Comparison of ENCODE assay signal across 26 mouse cellular contexts in the genomic region with DNA sequence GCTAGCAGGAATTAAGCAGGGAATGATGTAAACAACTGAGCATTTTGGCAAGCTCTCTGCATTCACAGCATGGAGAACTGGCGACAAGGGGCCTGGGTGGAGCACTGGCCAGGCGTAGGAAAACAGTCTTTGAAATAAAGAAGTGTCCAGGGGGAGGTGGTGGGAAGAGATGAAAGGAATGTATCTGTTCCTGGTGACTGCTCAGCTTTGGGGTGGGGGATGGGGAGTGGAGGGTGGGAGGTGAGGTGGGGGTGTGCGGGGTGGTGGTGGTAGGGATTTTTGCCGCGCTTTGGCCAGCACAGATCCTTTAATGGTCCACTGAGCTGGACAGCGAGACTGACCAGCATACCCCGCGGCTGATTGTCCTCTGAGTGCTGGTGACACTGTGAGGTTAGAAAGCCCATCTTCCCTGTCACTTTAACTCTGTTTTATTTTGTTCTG. TPM values are rescaled to one million over a fixed set of nuclear protein-coding genes. Genes with fewer than 3 reads are reported as not detected.
DNase-seq lines count a peak whose midpoint lies in the region; ATAC-seq and TF ChIP-seq lines count a peak whose summit lies in the region.
"Had no signal": no experiment of that assay in that cellular context is flagged by ENCODE, and none has a peak within 500 bp of the region (broad histone marks: within the 10 kb centered on the region; RNA-seq: fewer than 3 reads in every experiment).

No protein-coding gene starts in this region.

- no peak for DNase-seq in forebrain, embryonic 10.5 days (ENCODE audit: extremely low spot score, low spot score)
- no peak for DNase-seq in hindbrain, postnatal 0 days (ENCODE audit: low spot score)
- DNase-seq in lung, embryonic 14.5 days: peak; percentile 51
- no peak for DNase-seq in lung, postnatal 0 days (ENCODE audit: low spot score)
- peak; percentile 18 for DNase-seq in brain, embryonic 14.5 days (ENCODE audit: low read depth)
- DNase-seq: adrenal gland, adult 2 months; cerebellum, adult 18-20 months; forebrain, postnatal 0 days; gastrocnemius, postnatal 14 days; heart, adult 2 months; kidney, postnatal 14 days; liver, postnatal 0 days; thymus, adult 2 months had no signal

- TF ChIP-seq CTCF in hindbrain, postnatal 0 days (IDR thresholded peaks at IDR 0.05; ENCODE audit: low read depth): no peak
- no peak for TF ChIP-seq CTCF in lung, embryonic 14.5 days (IDR thresholded peaks at IDR 0.05; ENCODE audit: low read depth)
- TF ChIP-seq CTCF in lung, postnatal 0 days (IDR thresholded peaks at IDR 0.05): no peak
- TF ChIP-seq CTCF in brain, embryonic 14.5 days (IDR thresholded peaks at IDR 0.05; ENCODE audit: borderline replicate concordance, extremely low read depth, insufficient read depth, insufficient read length): no peak

- no peaks in the 10 kb centered on the region for H3K36me3 ChIP-seq in forebrain, embryonic 10.5 days (replicated peaks)
- H3K36me3 ChIP-seq in forebrain, embryonic 15.5 days: no peaks in the 10 kb centered on the region
- H3K36me3 ChIP-seq in hindbrain, postnatal 0 days (ENCODE audit: insufficient read depth, low read length): no peaks in the 10 kb centered on the region
- no peaks in the 10 kb centered on the region for H3K36me3 ChIP-seq in hindbrain, embryonic 16.5 days (ENCODE audit: control insufficient read depth, insufficient read depth, low read length)
- no peaks in the 10 kb centered on the region for H3K36me3 ChIP-seq in lung, embryonic 14.5 days (ENCODE audit: insufficient read depth)
- no peaks in the 10 kb centered on the region for H3K36me3 ChIP-seq in lung, postnatal 0 days (ENCODE audit: insufficient read depth, low read length)
- H3K36me3 ChIP-seq: embryonic facial prominence, embryonic 10.5 days; hindbrain, embryonic 13.5 days; intestine, embryonic 15.5 days; limb, embryonic 12.5 days; neural tube, embryonic 15.5 days had no signal

- TF ChIP-seq EP300 in lung, postnatal 0 days (IDR thresholded peaks at IDR 0.05): no peak

- H3K4me2 ChIP-seq in forebrain, embryonic 15.5 days (replicated peaks): no peak overlapping the region
- 0 out of 2 replicates have a peak overlapping the region, but pooled peaks have one; percentile 10 for H3K4me2 ChIP-seq in hindbrain, postnatal 0 days (ENCODE audit: low read depth, low read length)
- H3K4me2 ChIP-seq in hindbrain, embryonic 16.5 days (ENCODE audit: low read length): no peak overlapping the region
- 0 out of 2 replicates have a peak overlapping the region, but pooled peaks have one; percentile 12 for H3K4me2 ChIP-seq in lung, embryonic 14.5 days
- no peak overlapping the region for H3K4me2 ChIP-seq in lung, postnatal 0 days (replicated peaks; ENCODE audit: low read depth, low read length)
- H3K4me2 ChIP-seq: hindbrain, embryonic 13.5 days; intestine, embryonic 15.5 days; limb, embryonic 12.5 days; liver, embryonic 11.5 days; midbrain, embryonic 11.5 days; neural tube, embryonic 15.5 days had no signal

- H3K4me1 ChIP-seq in forebrain, embryonic 10.5 days: peaks cover 23% of the 10 kb centered on the region
- H3K4me1 ChIP-seq in forebrain, embryonic 15.5 days: no peaks in the 10 kb centered on the region
- peaks cover 4% of the 10 kb centered on the region; the same call in 1 of the 2 replicates for H3K4me1 ChIP-seq in hindbrain, postnatal 0 days (ENCODE audit: insufficient read depth, low read length)
- H3K4me1 ChIP-seq in hindbrain, embryonic 16.5 days (ENCODE audit: control insufficient read depth, insufficient read depth, low read depth, low read length): peaks cover 3% of the 10 kb centered on the region; the same call in 1 of the 2 replicates
- no peaks in the 10 kb centered on the region for H3K4me1 ChIP-seq in lung, embryonic 14.5 days (ENCODE audit: insufficient read depth)
- H3K4me1 ChIP-seq in lung, postnatal 0 days (ENCODE audit: insufficient read depth, low read depth, low read length): no peaks in the 10 kb centered on the region
- H3K4me1 ChIP-seq: intestine, embryonic 15.5 days; neural tube, embryonic 15.5 days had no signal

- 12% methylated on average over 8 of the region's 8 CpGs for WGBS in forebrain, embryonic 10.5 days
- 14% methylated on average over 8 of the region's 8 CpGs for WGBS in forebrain, embryonic 15.5 days
- WGBS in hindbrain, postnatal 0 days: 12% methylated on average over 8 of the region's 8 CpGs
- 19% methylated on average over 8 of the region's 8 CpGs for WGBS in hindbrain, embryonic 16.5 days
- WGBS in lung, embryonic 14.5 days: 21% methylated on average over 8 of the region's 8 CpGs
- 28% methylated on average over 8 of the region's 8 CpGs for WGBS in lung, postnatal 0 days

- no peak overlapping the region for H3K9ac ChIP-seq in forebrain, embryonic 15.5 days (replicated peaks)
- no peak overlapping the region for H3K9ac ChIP-seq in hindbrain, postnatal 0 days (replicated peaks; ENCODE audit: low read length)
- H3K9ac ChIP-seq in hindbrain, embryonic 16.5 days (ENCODE audit: low read depth, low read length): no peak overlapping the region
- H3K9ac ChIP-seq in lung, embryonic 14.5 days: no peak overlapping the region
- H3K9ac ChIP-seq in lung, postnatal 0 days (replicated peaks; ENCODE audit: low read depth): no peak overlapping the region
- H3K9ac ChIP-seq: forebrain, postnatal 0 days; hindbrain, embryonic 13.5 days; intestine, embryonic 15.5 days; limb, embryonic 12.5 days; liver, postnatal 0 days; neural tube, embryonic 15.5 days had no signal

- ATAC-seq in forebrain, embryonic 15.5 days (replicated peaks): no peak
- no peak for ATAC-seq in hindbrain, postnatal 0 days
- ATAC-seq in hindbrain, embryonic 16.5 days: no peak
- ATAC-seq in lung, embryonic 14.5 days (ENCODE audit: insufficient read depth): peak; percentile 54
- ATAC-seq in lung, postnatal 0 days: no peak
- ATAC-seq in megakaryocyte-erythroid progenitor cell, adult 5-6 weeks (replicated peaks; ENCODE audit: low FRiP score, low TSS enrichment, poor library complexity, severe bottlenecking): no peak
- ATAC-seq: forebrain, postnatal 0 days; intestine, embryonic 15.5 days; liver, postnatal 0 days had no signal

- H3K27me3 ChIP-seq in forebrain, embryonic 10.5 days (ENCODE audit: poor library complexity, severe bottlenecking): no peaks in the 10 kb centered on the region
- no peaks in the 10 kb centered on the region for H3K27me3 ChIP-seq in forebrain, embryonic 15.5 days
- no peaks in the 10 kb centered on the region for H3K27me3 ChIP-seq in hindbrain, postnatal 0 days (ENCODE audit: insufficient read depth, low read length)
- H3K27me3 ChIP-seq in hindbrain, embryonic 16.5 days (replicated peaks; ENCODE audit: control insufficient read depth, insufficient read depth, low read length): no peaks in the 10 kb centered on the region
- H3K27me3 ChIP-seq in lung, embryonic 14.5 days (ENCODE audit: insufficient read depth, low read length): no peaks in the 10 kb centered on the region
- no peaks in the 10 kb centered on the region for H3K27me3 ChIP-seq in lung, postnatal 0 days (replicated peaks; ENCODE audit: insufficient read depth, low read length)
- H3K27me3 ChIP-seq: hindbrain, embryonic 13.5 days; intestine, embryonic 15.5 days; limb, embryonic 12.5 days; neural tube, embryonic 15.5 days had no signal

- H3K4me3 ChIP-seq in forebrain, embryonic 10.5 days: no peak overlapping the region
- no peak overlapping the region for H3K4me3 ChIP-seq in forebrain, embryonic 15.5 days
- no peak overlapping the region for H3K4me3 ChIP-seq in hindbrain, postnatal 0 days (ENCODE audit: low read length)
- H3K4me3 ChIP-seq in hindbrain, embryonic 16.5 days (ENCODE audit: low read length): no peak overlapping the region
- H3K4me3 ChIP-seq in lung, embryonic 14.5 days (ENCODE audit: low read depth, low read length): no peak overlapping the region
- no peak overlapping the region for H3K4me3 ChIP-seq in lung, postnatal 0 days (ENCODE audit: low read depth, low read length)
- H3K4me3 ChIP-seq: embryonic facial prominence, embryonic 10.5 days; heart, adult 2 months; hindbrain, embryonic 13.5 days; intestine, embryonic 15.5 days; layer of hippocampus, adult 2 months; limb, embryonic 12.5 days; neural tube, embryonic 15.5 days had no signal

- H3K9me3 ChIP-seq in forebrain, embryonic 10.5 days: no peaks in the 10 kb centered on the region
- H3K9me3 ChIP-seq in forebrain, embryonic 15.5 days: no peaks in the 10 kb centered on the region
- no peaks in the 10 kb centered on the region for H3K9me3 ChIP-seq in hindbrain, postnatal 0 days (ENCODE audit: low read length)
- H3K9me3 ChIP-seq in hindbrain, embryonic 16.5 days (ENCODE audit: control insufficient read depth, low read length): no peaks in the 10 kb centered on the region
- H3K9me3 ChIP-seq in lung, embryonic 14.5 days (ENCODE audit: low read depth, low read length): no peaks in the 10 kb centered on the region; the same call in 1 of the 2 replicates
- H3K9me3 ChIP-seq in lung, postnatal 0 days (ENCODE audit: low read length): no peaks in the 10 kb centered on the region
- H3K9me3 ChIP-seq: intestine, embryonic 15.5 days; neural tube, embryonic 15.5 days had no signal

- H3K27ac ChIP-seq in forebrain, embryonic 10.5 days: 0 out of 2 replicates have a peak overlapping the region, but pooled peaks have one; percentile 40
- no peak overlapping the region for H3K27ac ChIP-seq in forebrain, embryonic 15.5 days (replicated peaks)
- H3K27ac ChIP-seq in hindbrain, postnatal 0 days: no peak overlapping the region
- H3K27ac ChIP-seq in hindbrain, embryonic 16.5 days (ENCODE audit: low read depth, low read length): no peak overlapping the region
- no peak overlapping the region for H3K27ac ChIP-seq in lung, embryonic 14.5 days (ENCODE audit: low read depth)
- H3K27ac ChIP-seq in lung, postnatal 0 days (ENCODE audit: low read length): no peak overlapping the region
- H3K27ac ChIP-seq: embryonic facial prominence, embryonic 10.5 days; heart, adult 2 months; hindbrain, embryonic 13.5 days; intestine, embryonic 15.5 days; layer of hippocampus, adult 2 months; limb, embryonic 12.5 days; macrophage; neural tube, embryonic 15.5 days; stomach, postnatal 0 days had no signal

- no peak for TF ChIP-seq POLR2A in brain, embryonic 14.5 days (IDR thresholded peaks at IDR 0.05; ENCODE audit: borderline replicate concordance, extremely low read depth, insufficient read depth, insufficient read length, poor library complexity, severe bottlenecking)

RNA-seq across cellular contexts. Expression of a gene that starts 56.5 kb away (rescaled TPM):
- polyA plus RNA-seq in forebrain, embryonic 10.5 days (2016; fragmentation: Nextera tagmentation; extraction: Ambion mirVana): 8.7 and 10.3 TPM in 2 replicates
- 10.7 and 11.5 TPM in 2 replicates for polyA plus RNA-seq in forebrain, embryonic 15.5 days (2015; fragmentation: Nextera tagmentation; extraction: Ambion mirVana)
- total RNA-seq in hindbrain, postnatal 0 days (2014; rRNA removed): 17.7 and 17.9 TPM in 2 replicates
- polyA plus RNA-seq in hindbrain, postnatal 0 days (2015; fragmentation: Nextera tagmentation; extraction: Ambion mirVana): 10.0 and 11.1 TPM in 2 replicates
- polyA plus RNA-seq in hindbrain, embryonic 16.5 days (2015; fragmentation: Nextera tagmentation; extraction: Ambion mirVana): 14.6 and 15.1 TPM in 2 replicates
- polyA plus RNA-seq in lung, embryonic 14.5 days (2014; fragmentation: Nextera tagmentation; extraction: Ambion mirVana): 18.4 and 22.9 TPM in 2 replicates
- polyA plus RNA-seq in lung, postnatal 0 days (2015; fragmentation: Nextera tagmentation; extraction: Ambion mirVana): 18.1 and 19.5 TPM in 2 replicates
- 4.5 and 8.1 TPM in 2 replicates for polyA plus RNA-seq in brain, embryonic 14.5 days (2012; rRNA removed)
- total RNA-seq in megakaryocyte-erythroid progenitor cell, adult 5-6 weeks (2014; fragmentation: Nextera tagmentation): not detected in 2 replicates
- total RNA-seq in megakaryocyte-erythroid progenitor cell, adult 5-6 weeks (2017): not detected in 2 replicates

Comparison
In these comparisons a context has a peak if more than half of its experiments do, and no peak if none do; other contexts are left out.
1. DNase-seq: peak in lung, embryonic 14.5 days (single experiment) and brain, embryonic 14.5 days (single experiment); none in forebrain, embryonic 10.5 days (single experiment), hindbrain, postnatal 0 days (single experiment) and lung, postnatal 0 days (single experiment).
2. H3K4me2 ChIP-seq: peak in hindbrain, postnatal 0 days (single experiment) and lung, embryonic 14.5 days (single experiment); none in forebrain, embryonic 15.5 days (single experiment), hindbrain, embryonic 16.5 days (single experiment) and lung, postnatal 0 days (single experiment).